Mouse (Mus musculus): ENCODE data around the gene Fam126a.

DNA sequence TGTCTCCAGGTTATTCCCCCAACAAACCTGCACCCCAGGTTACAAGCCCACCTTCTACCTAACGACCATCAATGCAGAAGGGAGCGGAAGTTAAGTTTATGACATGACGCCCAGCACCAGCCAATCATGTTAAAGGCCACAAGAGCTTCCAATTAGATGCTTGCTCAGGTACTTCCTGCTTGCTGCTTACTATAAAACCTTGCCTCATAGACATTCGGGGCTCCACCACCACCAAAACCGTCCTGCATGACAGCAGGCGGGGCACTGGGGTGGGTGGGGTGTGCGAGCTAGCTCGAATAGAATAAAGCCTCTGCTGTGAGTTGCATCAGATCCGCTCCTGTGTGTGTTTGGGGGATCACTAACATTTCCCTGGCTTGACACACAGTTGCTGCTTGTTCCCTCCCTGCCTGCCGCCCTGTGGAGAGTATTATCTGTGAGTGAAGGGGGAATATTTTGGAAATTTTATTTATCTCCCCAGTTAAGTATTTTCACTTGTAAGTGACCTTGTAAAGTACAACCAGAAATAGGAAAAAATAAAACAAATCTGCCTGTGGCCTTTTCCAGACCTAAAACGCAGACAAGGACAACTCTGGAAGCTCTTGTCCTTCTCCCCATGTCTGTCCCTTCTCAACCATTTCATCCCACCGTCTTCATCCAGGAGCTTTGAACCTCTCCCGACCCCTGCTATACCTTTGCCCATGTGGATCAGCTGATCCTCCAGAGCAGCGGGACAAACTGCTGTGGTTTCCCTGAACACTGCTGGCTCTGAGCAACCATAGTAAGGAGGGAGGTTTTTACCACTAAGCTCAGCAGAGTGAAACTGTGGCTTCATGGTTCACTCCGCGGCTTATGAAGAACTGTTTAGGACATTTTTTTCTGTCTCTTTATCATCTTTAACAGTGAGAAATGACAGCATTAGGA is 21.5 kb upstream of the Fam126a start:
- TF ChIP-seq CTCF (IDR thresholded peaks at IDR 0.05; ENCODE audit: borderline replicate concordance, extremely low read depth, insufficient read depth, insufficient read length) (no peak), POLR2A (IDR thresholded peaks at IDR 0.05; ENCODE audit: borderline replicate concordance, extremely low read depth, insufficient read depth, insufficient read length, poor library complexity, severe bottlenecking) (no peak)
